Mouse (Mus musculus): Measurements from ENCODE around the gene Yy1. TPM values are rescaled to one million over a fixed set of nuclear protein-coding genes. Genes with fewer than 3 reads are reported as not detected.

Gene Yy1
- total RNA-seq (2023) = 10 to 100 TPM; 88.0 to 93.7 TPM

DNA sequence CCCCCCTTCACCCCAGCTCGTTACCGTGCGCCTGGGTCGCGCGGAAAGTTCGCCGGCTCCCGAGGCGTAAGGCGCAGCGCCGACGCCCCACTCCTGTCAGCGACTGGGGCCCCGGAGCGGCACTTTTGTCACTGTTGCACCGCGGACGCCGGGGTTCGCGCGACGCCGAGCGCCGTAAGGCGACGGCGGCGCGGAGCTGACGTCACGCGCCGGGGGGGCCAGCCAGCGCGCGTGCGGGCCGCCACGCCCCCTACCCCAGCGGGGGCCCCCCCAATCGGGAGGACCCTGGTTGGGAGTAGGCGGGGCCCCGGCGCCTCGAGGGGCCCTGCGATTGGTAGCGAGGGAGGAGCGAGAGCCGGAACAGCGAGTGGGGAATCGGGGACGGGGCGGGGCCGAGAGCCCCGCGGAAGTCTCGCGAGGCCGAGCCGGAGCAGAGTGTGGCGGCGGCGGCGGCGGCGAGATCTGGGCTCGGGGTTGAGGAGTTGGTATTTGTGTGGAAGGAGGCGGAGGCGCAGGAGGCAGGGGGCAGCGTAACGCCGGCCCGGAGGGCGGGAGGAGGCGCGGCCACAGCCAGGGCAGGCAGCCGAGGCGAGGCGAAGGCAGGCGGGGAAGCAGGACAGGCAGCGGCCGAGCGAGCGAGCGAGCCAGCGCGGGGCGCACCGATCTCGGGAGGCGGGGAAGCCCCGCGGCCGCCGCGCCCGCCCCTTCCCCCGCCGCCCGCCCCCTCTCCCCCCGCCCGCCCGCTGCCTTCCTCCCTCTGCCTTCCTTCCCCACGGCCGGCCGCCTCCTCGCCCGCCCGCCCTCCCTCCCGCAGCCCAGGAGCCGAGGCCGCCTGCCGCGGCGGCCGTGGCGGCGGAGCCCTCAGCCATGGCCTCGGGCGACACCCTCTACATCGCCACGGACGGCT is at the start of gene Yy1:
TSS of gene Yy1 (plus strand) at position 428 of the 907 bp plus-strand sequence.

DNA sequence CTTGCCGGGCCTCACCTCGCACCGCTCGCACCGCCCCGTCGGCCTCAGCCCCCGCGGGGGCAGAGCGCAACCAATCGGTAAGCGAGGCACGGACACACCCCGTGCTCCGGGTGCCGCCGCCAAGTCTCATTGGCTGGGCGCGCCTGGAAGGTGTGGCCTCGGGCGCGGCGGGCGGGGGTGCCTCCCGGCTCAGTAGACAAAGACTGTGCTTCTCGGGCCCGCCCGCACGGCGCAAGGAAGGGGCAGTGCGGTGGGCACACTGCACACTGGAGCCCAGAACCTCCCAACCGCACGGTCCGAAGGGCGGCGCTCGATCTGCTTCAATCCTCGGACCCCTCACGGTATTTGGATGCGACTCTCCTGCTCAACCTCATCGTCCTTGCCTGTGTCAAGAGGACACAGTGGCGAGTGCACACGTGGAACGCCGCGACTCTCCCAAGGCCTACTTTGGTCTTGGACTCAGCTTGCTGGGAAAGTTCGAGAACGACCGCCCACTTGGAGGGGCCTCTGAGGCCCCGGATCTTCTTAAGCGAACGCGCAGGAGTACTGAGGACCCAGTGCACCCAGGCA is 43.2 kb downstream of the Yy1 start, which contains the start of the genes Slc25a29 and Slc25a47:
TSS of gene Slc25a29 (minus strand) at position 44 of the 570 bp plus-strand sequence.
TSS of gene Slc25a47 (plus strand) at position 207 of the 570 bp plus-strand sequence.

Other genes with a start within 250 kb of the Yy1 start
- 100 to 1,000 TPM; 439 to 466 TPM for gene Evl, start 238.3 kb upstream of the Yy1 start, total RNA-seq (2023)
- not detected for gene Degs2, start 90.7 kb upstream of the Yy1 start, total RNA-seq (2023)
- gene Slc25a29, start 42.9 kb downstream of the Yy1 start, total RNA-seq (2023) = 1 to 10 TPM; 5.6 to 6.5 TPM
- 1 to 10 TPM in 1 of 2 experiments, under 1 TPM in 1; 0.86 to 4.8 TPM for gene Slc25a47, start 43.1 kb downstream of the Yy1 start, total RNA-seq (2023)
- 1 to 10 TPM; 7.6 to 9.9 TPM for gene Wdr25, start 100.7 kb downstream of the Yy1 start, total RNA-seq (2023)
- gene Wars, start 101.2 kb downstream of the Yy1 start, total RNA-seq (2023) = 10 to 100 TPM; 48.8 to 58.0 TPM

All from B cell, adult 67 days (primary cell).